Mouse (Mus musculus): Measurements from ENCODE around the gene Ly6g6c.

Ly6g6c gene

GRCm38 (mm10) chr17:35115046-35116019 is 50.1 kb downstream of the Ly6g6c start, which contains the start of gene Ly6g5b:
Gene Ly6g5b, minus strand, starts transcription at chr17:35115428.
- DNase-seq (ENCODE audit: low spot score) = no peak

Data from spleen, adult 12 weeks (tissue).